ENCODE assay signal across 20 mouse cellular contexts in the genomic region with DNA sequence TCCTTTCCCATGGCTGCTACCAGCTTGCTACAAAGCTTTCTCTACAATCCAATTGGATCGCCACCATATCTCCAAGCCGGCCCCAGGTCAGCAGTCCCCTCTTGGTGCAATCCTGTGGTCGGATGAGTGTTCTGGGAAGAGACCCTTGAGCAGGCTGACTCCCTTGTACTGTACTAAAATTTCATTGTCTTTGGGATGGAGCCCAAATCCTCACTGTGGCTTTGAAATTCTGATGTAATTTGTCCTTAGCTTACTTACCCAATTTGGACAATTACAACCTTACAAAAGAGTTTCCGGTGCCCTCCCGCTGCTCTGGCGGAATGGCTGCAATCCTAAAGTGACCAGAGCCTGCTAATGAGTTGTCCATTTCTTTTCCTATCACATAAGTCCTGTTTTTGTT.
"Had no signal": no experiment of that assay in that cellular context is flagged by ENCODE, and none has a peak within 500 bp of the region (broad histone marks: within the 10 kb centered on the region; RNA-seq: fewer than 3 reads in every experiment).

No protein-coding gene starts in this region.

- H3K4me2 ChIP-seq: intestine, embryonic 15.5 days; limb, embryonic 12.5 days; limb, embryonic 15.5 days; liver, embryonic 12.5 days; liver, embryonic 15.5 days; midbrain, embryonic 11.5 days had no signal

- ATAC-seq: intestine, embryonic 15.5 days; liver, embryonic 12.5 days had no signal

- DNase-seq: kidney, adult 2 months; kidney, postnatal 36 days; layer of hippocampus, postnatal 36 days; lung, adult 2 months; midbrain, embryonic 14.5 days; right cerebral cortex, adult 18-20 months; right cerebral cortex, postnatal 14 days; right cerebral cortex, postnatal 4 days; thymus, adult 18-20 months; thymus, postnatal 14 days; thymus, postnatal 4 days had no signal

- H3K9me3 ChIP-seq: intestine, embryonic 15.5 days; limb, embryonic 12.5 days; limb, embryonic 15.5 days; liver, embryonic 12.5 days; liver, embryonic 15.5 days had no signal

- H3K4me3 ChIP-seq: intestine, embryonic 15.5 days; left cerebral cortex, adult 2 months; limb, embryonic 12.5 days; limb, embryonic 15.5 days; liver, embryonic 12.5 days; liver, embryonic 15.5 days had no signal

- H3K27ac ChIP-seq: intestine, embryonic 15.5 days; kidney, postnatal 0 days; left cerebral cortex, adult 2 months; limb, embryonic 12.5 days; limb, embryonic 15.5 days; liver, embryonic 12.5 days; liver, embryonic 15.5 days; stomach, postnatal 0 days had no signal

- H3K9ac ChIP-seq: intestine, embryonic 15.5 days; limb, embryonic 12.5 days; limb, embryonic 15.5 days; liver, embryonic 12.5 days; liver, embryonic 15.5 days had no signal

- H3K36me3 ChIP-seq: intestine, embryonic 15.5 days; limb, embryonic 12.5 days; limb, embryonic 15.5 days; liver, embryonic 12.5 days; liver, embryonic 15.5 days had no signal

- H3K4me1 ChIP-seq: intestine, embryonic 15.5 days; limb, embryonic 12.5 days; limb, embryonic 15.5 days; liver, embryonic 12.5 days; liver, embryonic 15.5 days had no signal

- H3K27me3 ChIP-seq: intestine, embryonic 15.5 days; limb, embryonic 12.5 days; limb, embryonic 15.5 days; liver, embryonic 12.5 days had no signal
